Mouse (Mus musculus): ENCODE data around the gene 4931422A03Rik. TPM values are rescaled to one million over a fixed set of nuclear protein-coding genes. Genes with fewer than 3 reads are reported as not detected.

Gene 4931422A03Rik
- polyA plus RNA-seq, 1 experiment from 2014 or later, result 1.8 TPM

DNA sequence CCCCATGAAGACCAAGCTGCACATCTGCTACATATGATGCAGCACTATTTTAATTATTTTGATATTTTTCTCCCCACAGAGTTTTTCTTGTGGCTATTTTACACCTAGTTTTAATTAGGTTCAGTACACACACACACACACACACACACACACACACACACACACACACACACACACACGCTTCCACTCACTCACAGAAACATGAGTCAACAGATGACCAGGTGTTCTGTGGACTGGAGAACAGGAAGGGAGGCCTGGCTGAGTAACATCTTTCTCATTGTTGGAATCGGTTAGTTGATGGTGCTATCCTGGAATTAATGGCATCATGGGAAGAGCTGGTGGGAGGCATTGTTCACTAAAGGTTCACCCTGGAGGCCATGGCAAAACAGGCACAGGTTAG lies 90.5 kb downstream of the 4931422A03Rik start:
- Histone ChIP-seq H3K4me1 (ENCODE audit: control insufficient read depth, insufficient read depth, low read length) (peaks cover 6% of the 10 kb centered on the region; the same call in 1 of the 2 replicates), H3K9me3 (ENCODE audit: control insufficient read depth, low read length) (no peaks in the 10 kb centered on the region), H3K4me3 (ENCODE audit: low read length) (no peak overlapping the region), H3K27ac (ENCODE audit: low read depth, low read length) (no peak overlapping the region), H3K36me3 (ENCODE audit: control insufficient read depth, insufficient read depth, low read length) (no peaks in the 10 kb centered on the region), H3K4me2 (replicated peaks; ENCODE audit: low read depth, low read length) (no peak overlapping the region), H3K27me3 (ENCODE audit: control insufficient read depth, insufficient read depth, low read length) (no peaks in the 10 kb centered on the region), H3K9ac (ENCODE audit: low read depth, low read length) (no peak overlapping the region)
- no peak for ATAC-seq (ENCODE audit: low FRiP score, low TSS enrichment)
- WGBS, result 68% methylated on average over 2 of the region's 2 CpGs

- 71% methylated on average over 2 of the region's 2 CpGs for WGBS
- Histone ChIP-seq H3K9ac (ENCODE audit: low read depth, low read length) (no peak overlapping the region), H3K27me3 (ENCODE audit: control insufficient read depth, insufficient read depth, low read length) (peaks cover 2% of the 10 kb centered on the region; the same call in 1 of the 2 replicates), H3K27ac (ENCODE audit: low read depth, low read length) (no peak overlapping the region), H3K9me3 (ENCODE audit: control insufficient read depth, low read length) (no peaks in the 10 kb centered on the region), H3K36me3 (ENCODE audit: control insufficient read depth, insufficient read depth, low read length) (no peaks in the 10 kb centered on the region), H3K4me2 (replicated peaks; ENCODE audit: low read depth, low read length) (0 out of 2 replicates have a peak overlapping the region, but pooled peaks have one; percentile 5), H3K4me1 (ENCODE audit: control insufficient read depth, insufficient read depth, low read length) (peaks cover 6% of the 10 kb centered on the region; the same call in 1 of the 2 replicates), H3K4me3 (ENCODE audit: low read length) (no peak overlapping the region)
- ATAC-seq (ENCODE audit: low FRiP score, low TSS enrichment), result no peak; the same call in 1 of the 2 replicates
Observed at GRCm38 (mm10) chr2:103936666-103937065, 91.5 kb downstream of the 4931422A03Rik start.

DNA sequence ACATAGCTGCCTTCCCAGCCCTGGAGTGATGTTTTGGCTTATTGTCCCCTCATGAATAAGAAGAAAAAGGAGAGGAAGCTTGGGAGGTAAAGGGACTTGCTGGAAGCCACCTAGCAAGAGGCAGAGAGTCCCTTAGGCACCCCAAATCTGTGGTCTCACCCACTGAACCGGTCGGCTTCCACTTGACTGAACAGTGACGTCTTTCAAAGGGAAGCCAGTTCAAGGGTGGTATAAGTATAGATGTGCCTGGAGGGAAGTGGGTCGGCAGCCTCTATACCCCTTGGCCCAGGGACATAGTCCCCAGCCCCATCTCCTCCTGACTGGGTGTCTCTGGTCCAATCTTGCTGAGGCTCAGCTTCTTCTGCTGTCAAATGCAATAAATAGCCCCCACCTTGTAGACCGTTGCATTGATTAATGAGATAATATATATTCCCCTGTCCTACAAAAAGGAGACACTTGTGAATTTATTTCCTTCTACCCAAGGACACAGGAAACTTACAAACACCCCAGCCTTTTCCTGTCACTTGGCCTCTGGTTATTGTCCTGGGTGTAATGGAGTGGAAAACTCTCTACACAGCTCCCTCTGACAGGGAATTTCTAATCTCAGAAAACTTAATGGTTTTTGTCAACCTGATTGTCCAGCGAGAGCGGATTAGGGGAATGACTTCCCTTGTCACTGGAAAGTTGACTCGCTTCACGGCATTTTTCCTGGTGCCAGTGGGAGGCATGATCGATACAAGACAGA lies 92.3 kb downstream of the 4931422A03Rik start:
- 32% methylated on average over 10 of the region's 10 CpGs for WGBS
- Histone ChIP-seq H3K9me3 (ENCODE audit: control insufficient read depth, low read length) (no peaks in the 10 kb centered on the region), H3K4me1 (ENCODE audit: control insufficient read depth, insufficient read depth, low read length) (peaks cover 6% of the 10 kb centered on the region; the same call in 1 of the 2 replicates), H3K9ac (ENCODE audit: low read depth, low read length) (no peak overlapping the region), H3K4me3 (ENCODE audit: low read length) (no peak overlapping the region), H3K36me3 (ENCODE audit: control insufficient read depth, insufficient read depth, low read length) (no peaks in the 10 kb centered on the region), H3K27me3 (ENCODE audit: control insufficient read depth, insufficient read depth, low read length) (peaks cover 2% of the 10 kb centered on the region; the same call in 1 of the 2 replicates), H3K4me2 (replicated peaks; ENCODE audit: low read depth, low read length) (0 out of 2 replicates have a peak overlapping the region, but pooled peaks have one; percentile 5), H3K27ac (ENCODE audit: low read depth, low read length) (no peak overlapping the region)
- 0 out of 2 replicates have a peak, but pooled peaks have one; percentile 13 for ATAC-seq (ENCODE audit: low FRiP score, low TSS enrichment)

GRCm38 (mm10) chr2:103934670-103935069 lies 93.5 kb downstream of the 4931422A03Rik start:
- Histone ChIP-seq H3K4me2 (replicated peaks; ENCODE audit: low read depth, low read length) (no peak overlapping the region), H3K9me3 (ENCODE audit: control insufficient read depth, low read length) (no peaks in the 10 kb centered on the region), H3K9ac (ENCODE audit: low read depth, low read length) (no peak overlapping the region), H3K36me3 (ENCODE audit: control insufficient read depth, insufficient read depth, low read length) (no peaks in the 10 kb centered on the region), H3K27ac (ENCODE audit: low read depth, low read length) (no peak overlapping the region), H3K27me3 (ENCODE audit: control insufficient read depth, insufficient read depth, low read length) (peaks cover 2% of the 10 kb centered on the region; the same call in 1 of the 2 replicates), H3K4me1 (ENCODE audit: control insufficient read depth, insufficient read depth, low read length) (peaks cover 6% of the 10 kb centered on the region; the same call in 1 of the 2 replicates), H3K4me3 (ENCODE audit: low read length) (no peak overlapping the region)
- 70% methylated on average over 3 of the region's 3 CpGs for WGBS
- ATAC-seq (ENCODE audit: low FRiP score, low TSS enrichment), result no peak

- H3K9ac ChIP-seq (ENCODE audit: low read depth, low read length), result no peak overlapping the region
- H3K4me1 ChIP-seq (ENCODE audit: control insufficient read depth, insufficient read depth, low read length), result peaks cover 6% of the 10 kb centered on the region; the same call in 1 of the 2 replicates
- no peaks in the 10 kb centered on the region for H3K36me3 ChIP-seq (ENCODE audit: control insufficient read depth, insufficient read depth, low read length)
- peaks cover 2% of the 10 kb centered on the region; the same call in 1 of the 2 replicates for H3K27me3 ChIP-seq (ENCODE audit: control insufficient read depth, insufficient read depth, low read length)
- H3K27ac ChIP-seq (ENCODE audit: low read depth, low read length), result no peak overlapping the region
- no peaks in the 10 kb centered on the region for H3K9me3 ChIP-seq (ENCODE audit: control insufficient read depth, low read length)
- ATAC-seq (ENCODE audit: low FRiP score, low TSS enrichment), result no peak
- no peak overlapping the region for H3K4me3 ChIP-seq (ENCODE audit: low read length)
- WGBS, result 52% methylated on average over 7 of the region's 7 CpGs
- H3K4me2 ChIP-seq (replicated peaks; ENCODE audit: low read depth, low read length), result no peak overlapping the region
Observed at GRCm38 (mm10) chr2:103934270-103934669, 93.9 kb downstream of the 4931422A03Rik start.

DNA sequence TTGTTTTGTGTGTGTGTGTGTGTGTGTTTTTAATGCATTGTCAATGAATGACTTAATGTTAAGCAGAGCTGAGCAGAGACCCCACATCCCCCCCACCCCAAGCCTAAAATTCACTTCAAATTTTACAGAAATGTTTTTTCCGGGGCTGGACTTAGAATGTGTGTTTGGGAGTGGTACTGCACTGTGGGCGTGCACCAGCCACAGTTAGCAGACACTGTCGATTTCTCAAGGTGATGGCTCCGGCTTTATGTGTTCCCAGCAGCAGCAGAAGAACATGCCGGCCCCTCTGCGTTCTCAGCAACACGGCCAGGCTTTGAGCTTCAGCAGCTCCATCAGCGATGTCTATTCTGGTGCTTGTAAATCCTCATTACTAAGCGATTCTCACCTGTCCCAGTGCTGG lies 95.7 kb downstream of the 4931422A03Rik start:
- no peak for ATAC-seq (ENCODE audit: low FRiP score, low TSS enrichment)
- no peak overlapping the region for H3K9ac ChIP-seq (ENCODE audit: low read depth, low read length)
- WGBS, result 68% methylated on average over 9 of the region's 9 CpGs
- no peak overlapping the region for H3K4me3 ChIP-seq (ENCODE audit: low read length)
- H3K9me3 ChIP-seq (ENCODE audit: control insufficient read depth, low read length), result no peaks in the 10 kb centered on the region
- no peak overlapping the region for H3K4me2 ChIP-seq (replicated peaks; ENCODE audit: low read depth, low read length)
- H3K27me3 ChIP-seq (ENCODE audit: control insufficient read depth, insufficient read depth, low read length), result peaks cover 2% of the 10 kb centered on the region; the same call in 1 of the 2 replicates
- H3K36me3 ChIP-seq (ENCODE audit: control insufficient read depth, insufficient read depth, low read length), result no peaks in the 10 kb centered on the region
- no peak overlapping the region for H3K27ac ChIP-seq (ENCODE audit: low read depth, low read length)
- peaks cover 6% of the 10 kb centered on the region; the same call in 1 of the 2 replicates for H3K4me1 ChIP-seq (ENCODE audit: control insufficient read depth, insufficient read depth, low read length)

GRCm38 (mm10) chr2:103932025-103932424 lies 96.1 kb downstream of the 4931422A03Rik start:
- Histone ChIP-seq H3K4me3 (ENCODE audit: low read length) (no peak overlapping the region), H3K4me1 (ENCODE audit: control insufficient read depth, insufficient read depth, low read length) (peaks cover 6% of the 10 kb centered on the region; the same call in 1 of the 2 replicates), H3K36me3 (ENCODE audit: control insufficient read depth, insufficient read depth, low read length) (no peaks in the 10 kb centered on the region), H3K27me3 (ENCODE audit: control insufficient read depth, insufficient read depth, low read length) (peaks cover 2% of the 10 kb centered on the region; the same call in 1 of the 2 replicates), H3K4me2 (replicated peaks; ENCODE audit: low read depth, low read length) (no peak overlapping the region), H3K27ac (ENCODE audit: low read depth, low read length) (no peak overlapping the region), H3K9me3 (ENCODE audit: control insufficient read depth, low read length) (no peaks in the 10 kb centered on the region), H3K9ac (ENCODE audit: low read depth, low read length) (no peak overlapping the region)
- no peak for ATAC-seq (ENCODE audit: low FRiP score, low TSS enrichment)
- 46% methylated on average over 2 of the region's 2 CpGs for WGBS

GRCm38 (mm10) chr2:103931511-103931911 lies 96.7 kb downstream of the 4931422A03Rik start:
- H3K27ac ChIP-seq (ENCODE audit: low read depth, low read length), result no peak overlapping the region

More at GRCm38 (mm10) chr2:103931511-103931911, 96.7 kb downstream of the 4931422A03Rik start:
- Histone ChIP-seq H3K4me2 (replicated peaks; ENCODE audit: low read depth, low read length) (no peak overlapping the region), H3K9ac (ENCODE audit: low read depth, low read length) (no peak overlapping the region), H3K4me1 (ENCODE audit: control insufficient read depth, insufficient read depth, low read length) (peaks cover 2% of the 10 kb centered on the region; the same call in 1 of the 2 replicates), H3K4me3 (ENCODE audit: low read length) (no peak overlapping the region), H3K27me3 (ENCODE audit: control insufficient read depth, insufficient read depth, low read length) (peaks cover 2% of the 10 kb centered on the region; the same call in 1 of the 2 replicates), H3K9me3 (ENCODE audit: control insufficient read depth, low read length) (no peaks in the 10 kb centered on the region), H3K36me3 (ENCODE audit: control insufficient read depth, insufficient read depth, low read length) (no peaks in the 10 kb centered on the region)
- ATAC-seq (ENCODE audit: low FRiP score, low TSS enrichment), result no peak
- 68% methylated on average over 7 of the region's 7 CpGs for WGBS
